Mouse (Mus musculus) intestine, embryonic 16.5 days (tissue): ENCODE measurements around the gene Xxylt1. TPM values are rescaled to one million over a fixed set of nuclear protein-coding genes. Genes with fewer than 3 reads are reported as not detected.
"Not testable (repeated sequence)": the region's sequence is repeated elsewhere in the genome, so short reads cannot be mapped to it uniquely, and the experiment has no call there.

Experiments used
- ATAC-seq: fragments of 200-750 bp; cut with Nextera tagmentation; 2 replicates; pipeline ENCODE4 v1.8.0; 2017; ENCODE audit warnings: moderate TSS enrichment, moderate library complexity
- H3K27ac ChIP-seq: fragments of 300-500 bp; sonication (generic); 2 replicates; pipeline ENCODE4 v1.5.1; 2014; ENCODE audit warnings: mild to moderate bottlenecking, low read length
- H3K27me3 ChIP-seq: fragments of 300-500 bp; sonication (generic); replicated peaks from 2 replicates; pipeline ENCODE4 v1.6.1; 2014; ENCODE audit warnings: low read length, control low read depth, mixed read lengths; ENCODE audit not compliant: control insufficient read depth, insufficient read depth
- H3K36me3 ChIP-seq: fragments of 300-500 bp; sonication (generic); 2 replicates; pipeline ENCODE4 v1.6.1; 2014; ENCODE audit warnings: low read length, control low read depth; ENCODE audit not compliant: control insufficient read depth, insufficient read depth
- H3K4me1 ChIP-seq: fragments of 300-500 bp; sonication (generic); 2 replicates; pipeline ENCODE4 v1.6.1; 2014; ENCODE audit warnings: low read length, control low read depth, mixed read lengths; ENCODE audit not compliant: control insufficient read depth, insufficient read depth
- H3K4me2 ChIP-seq: fragments of 300-500 bp; sonication (generic); 2 replicates; pipeline ENCODE4 v1.6.1; 2014; ENCODE audit warnings: low read depth, low read length, control low read depth
- H3K4me3 ChIP-seq: fragments of 300-500 bp; sonication (generic); 2 replicates; pipeline ENCODE4 v1.5.1; 2014; ENCODE audit warnings: mild to moderate bottlenecking, low read length
- H3K9ac ChIP-seq: fragments of 300-500 bp; sonication (generic); 2 replicates; pipeline ENCODE4 v1.6.1; 2014; ENCODE audit warnings: low read depth, low read length
- H3K9me3 ChIP-seq: fragments of 300-500 bp; sonication (generic); 2 replicates; pipeline ENCODE4 v1.6.1; 2016; ENCODE audit warnings: low read length, control low read depth; ENCODE audit not compliant: control insufficient read depth
- WGBS: fragments of 180-500 bp; shearing (Covaris S2); extraction: QIAGEN DNeasy Blood & Tissue Kit; methylation state at CpG from one replicate; pipeline ENCODE4 v1.1.7; 2014; 5-methylcytosine and 5-hydroxymethylcytosine counted together
- polyA plus RNA-seq: library from polyadenylated mRNA; unstranded; fragments of >200 nt; fragmentation: Nextera tagmentation; extraction: Ambion mirVana; gene quantifications from 2 replicates; pipeline ENCODE4 v1.2.1, GENCODE M21; 2015

The Xxylt1 gene
- polyA plus RNA-seq, 1 experiment from 2014 or later, result 4.9 TPM

DNA sequence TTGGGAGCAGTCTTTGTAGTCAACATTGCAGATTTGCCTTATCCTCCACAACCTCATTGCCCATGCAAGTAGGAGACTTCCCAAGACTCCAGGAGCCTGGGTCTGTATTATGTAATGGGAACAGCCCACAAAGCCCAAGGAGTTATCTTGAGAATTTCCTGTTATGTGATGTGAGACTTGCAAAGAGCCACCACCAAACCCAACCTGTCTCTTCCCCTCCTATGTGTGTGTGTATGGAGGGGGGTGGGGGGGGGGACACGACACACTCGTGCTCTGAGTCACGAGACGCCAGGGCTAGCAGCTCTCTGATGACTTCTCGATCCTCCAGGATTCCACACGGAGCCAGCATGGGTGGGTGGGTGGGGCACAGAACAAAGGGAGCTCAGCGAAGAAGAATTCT lies 75.5 kb downstream of the Xxylt1 start:
- Histone ChIP-seq H3K27me3 (no peaks in the 10 kb centered on the region), H3K4me3 (no peak overlapping the region), H3K9me3 (no peaks in the 10 kb centered on the region), H3K4me1 (peaks cover 29% of the 10 kb centered on the region), H3K36me3 (no peaks in the 10 kb centered on the region), H3K27ac (no peak overlapping the region), H3K9ac (no peak overlapping the region), H3K4me2 (no peak overlapping the region)
- 61% methylated on average over 7 of the region's 7 CpGs for WGBS
- ATAC-seq, result no peak

- H3K9ac ChIP-seq, result peak overlapping the region; percentile 3; the same call in 1 of the 2 replicates
- no peaks in the 10 kb centered on the region for H3K9me3 ChIP-seq
- H3K27ac ChIP-seq, result peak overlapping the region; percentile 71
- H3K4me1 ChIP-seq, result peaks cover 29% of the 10 kb centered on the region
- ATAC-seq, result no peak; the same call in 1 of the 2 replicates
- peak overlapping the region; percentile 37 for H3K4me2 ChIP-seq
- no peaks in the 10 kb centered on the region for H3K27me3 ChIP-seq
- WGBS, result 34% methylated on average over 2 of the region's 2 CpGs
- H3K36me3 ChIP-seq, result no peaks in the 10 kb centered on the region
- no peak overlapping the region for H3K4me3 ChIP-seq
These were observed 76.9 kb downstream of the Xxylt1 start for GRCm38 (mm10) chr16:31004321-31004682.

GRCm38 (mm10) chr16:31003592-31004320 lies 77.5 kb downstream of the Xxylt1 start:
- not testable (repeated sequence) for H3K27me3 ChIP-seq, H3K36me3 ChIP-seq, H3K4me3 ChIP-seq, H3K9me3 ChIP-seq
- Histone ChIP-seq H3K9ac (peak overlapping the region; percentile 3; the same call in 1 of the 2 replicates), H3K27ac (peak overlapping the region; percentile 71), H3K4me2 (peak overlapping the region; percentile 37), H3K4me1 (peaks cover 29% of the 10 kb centered on the region)
- ATAC-seq, result peak; percentile 74
- WGBS, result 8% methylated on average over 10 of the region's 10 CpGs

- Histone ChIP-seq H3K36me3 (no peaks in the 10 kb centered on the region), H3K4me1 (peaks cover 26% of the 10 kb centered on the region), H3K27me3 (no peaks in the 10 kb centered on the region), H3K9me3 (no peaks in the 10 kb centered on the region), H3K4me2 (no peak overlapping the region), H3K9ac (peak overlapping the region; percentile 14; the same call in 1 of the 2 replicates), H3K4me3 (no peak overlapping the region), H3K27ac (peak overlapping the region; percentile 7; the same call in 1 of the 2 replicates)
- WGBS, result 55% methylated on average over 6 of the region's 6 CpGs
- ATAC-seq, result no peak
These were observed 78.3 kb downstream of the Xxylt1 start for GRCm38 (mm10) chr16:31002926-31003325.

DNA sequence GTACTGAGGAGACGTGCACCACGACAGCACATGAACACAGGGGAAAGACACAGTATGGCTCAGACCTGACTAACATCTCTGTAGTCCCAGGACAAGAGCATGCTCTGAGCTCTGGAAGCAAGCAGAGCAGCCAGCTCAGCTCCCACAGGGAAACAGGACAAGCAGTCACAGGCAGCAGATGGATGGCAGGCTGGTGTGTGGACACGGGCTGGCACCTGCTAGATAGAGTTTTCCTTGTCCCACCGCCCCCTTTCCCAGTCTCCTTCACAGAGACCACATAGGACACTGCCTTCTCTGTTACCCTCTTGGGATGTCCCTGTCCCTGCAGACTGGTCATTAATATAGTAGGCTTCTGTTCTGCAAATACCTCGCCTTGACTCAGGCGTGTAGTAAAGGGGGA lies 79.1 kb downstream of the Xxylt1 start:
- WGBS, result 78% methylated on average over 6 of the region's 6 CpGs
- H3K27ac ChIP-seq, result no peak overlapping the region
- no peak for ATAC-seq
- H3K4me1 ChIP-seq, result peaks cover 20% of the 10 kb centered on the region
- H3K27me3 ChIP-seq, result no peaks in the 10 kb centered on the region
- no peak overlapping the region for H3K9ac ChIP-seq
- H3K4me3 ChIP-seq, result no peak overlapping the region
- no peak overlapping the region for H3K4me2 ChIP-seq
- H3K9me3 ChIP-seq, result no peaks in the 10 kb centered on the region
- H3K36me3 ChIP-seq, result no peaks in the 10 kb centered on the region

DNA sequence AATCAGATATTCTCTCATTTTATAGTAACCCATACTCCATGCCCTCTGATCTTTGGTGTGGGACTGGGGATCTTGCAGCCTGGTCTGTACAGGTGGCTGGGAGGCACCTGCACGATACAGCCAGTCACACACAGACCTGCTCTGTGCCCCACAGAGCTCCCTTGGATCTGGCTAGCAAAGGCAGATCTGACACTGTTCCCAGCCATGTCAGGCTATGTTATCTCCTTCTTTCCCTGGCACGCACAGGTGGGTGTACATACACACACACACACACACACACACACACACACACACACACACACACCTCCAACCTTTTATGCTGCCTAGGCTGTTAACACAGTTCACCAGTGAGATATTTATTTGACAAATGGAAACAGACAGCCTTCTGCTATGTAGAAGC lies 82.5 kb downstream of the Xxylt1 start:
- Histone ChIP-seq H3K27ac (no peak overlapping the region), H3K9me3 (no peaks in the 10 kb centered on the region), H3K4me2 (no peak overlapping the region), H3K4me1 (peaks cover 11% of the 10 kb centered on the region), H3K36me3 (no peaks in the 10 kb centered on the region), H3K27me3 (no peaks in the 10 kb centered on the region), H3K9ac (no peak overlapping the region), H3K4me3 (no peak overlapping the region)
- WGBS, result 81% methylated on average over 2 of the region's 2 CpGs
- ATAC-seq, result no peak

DNA sequence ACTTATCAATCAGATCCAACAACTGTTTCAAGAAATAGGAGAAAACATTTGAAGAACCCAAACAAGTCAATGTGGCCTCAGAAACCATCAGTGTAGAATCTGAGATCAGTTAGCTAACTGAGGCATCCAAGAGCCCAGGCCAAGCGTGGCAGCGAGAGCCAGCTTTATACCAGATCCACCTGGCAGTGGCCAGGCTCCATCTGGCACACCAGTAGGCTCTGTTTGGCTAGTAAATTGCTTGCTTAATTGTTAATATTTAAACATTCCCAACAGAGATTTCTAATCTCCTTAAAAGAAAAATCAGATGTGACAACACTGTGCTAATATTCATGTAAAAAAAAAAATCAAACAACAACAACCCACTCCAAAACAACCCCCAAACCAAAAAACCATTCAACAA lies 83.2 kb downstream of the Xxylt1 start:
- H3K9ac ChIP-seq, result no peak overlapping the region
- no peaks in the 10 kb centered on the region for H3K36me3 ChIP-seq
- 81% methylated on average over 2 of the region's 2 CpGs for WGBS
- no peaks in the 10 kb centered on the region for H3K27me3 ChIP-seq
- peaks cover 5% of the 10 kb centered on the region for H3K4me1 ChIP-seq
- no peak overlapping the region for H3K4me2 ChIP-seq
- ATAC-seq, result no peak
- H3K9me3 ChIP-seq, result no peaks in the 10 kb centered on the region
- H3K4me3 ChIP-seq, result no peak overlapping the region
- H3K27ac ChIP-seq, result no peak overlapping the region

- Histone ChIP-seq H3K4me1 (0 out of 2 replicates have a peak, but pooled peaks cover 2% of the 10 kb centered on the region), H3K27me3 (no peaks in the 10 kb centered on the region), H3K9me3 (no peaks in the 10 kb centered on the region), H3K27ac (no peak overlapping the region), H3K36me3 (no peaks in the 10 kb centered on the region), H3K4me2 (no peak overlapping the region), H3K4me3 (no peak overlapping the region), H3K9ac (no peak overlapping the region)
- WGBS, result 79% methylated on average over 5 of the region's 5 CpGs
- no peak for ATAC-seq
These were observed 85.8 kb downstream of the Xxylt1 start for GRCm38 (mm10) chr16:30995446-30995845.

DNA sequence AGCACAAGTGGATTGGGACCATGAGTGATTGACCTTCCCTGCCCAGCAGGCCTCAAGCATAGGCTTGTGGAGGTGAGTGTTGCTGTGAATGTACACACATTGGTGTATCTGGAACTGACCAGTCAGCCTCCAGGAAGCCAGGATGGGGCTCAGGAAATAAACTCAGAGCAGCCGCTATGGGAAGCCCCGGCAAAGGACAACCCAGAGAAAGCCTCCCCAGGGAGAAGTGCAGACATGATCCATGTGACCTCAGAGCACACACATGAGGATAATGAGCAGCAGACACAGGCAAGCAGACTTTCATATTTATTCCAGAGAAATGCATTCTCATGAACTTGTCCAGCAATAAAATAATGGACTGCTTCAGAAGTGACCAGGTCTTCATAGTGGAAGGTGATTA lies 86.4 kb downstream of the Xxylt1 start:
- Histone ChIP-seq H3K27me3 (no peaks in the 10 kb centered on the region), H3K4me2 (no peak overlapping the region), H3K36me3 (no peaks in the 10 kb centered on the region), H3K9me3 (no peaks in the 10 kb centered on the region), H3K4me3 (no peak overlapping the region), H3K27ac (no peak overlapping the region), H3K4me1 (0 out of 2 replicates have a peak, but pooled peaks cover 2% of the 10 kb centered on the region), H3K9ac (no peak overlapping the region)
- WGBS, result 63% methylated on average over 2 of the region's 2 CpGs
- no peak for ATAC-seq

DNA sequence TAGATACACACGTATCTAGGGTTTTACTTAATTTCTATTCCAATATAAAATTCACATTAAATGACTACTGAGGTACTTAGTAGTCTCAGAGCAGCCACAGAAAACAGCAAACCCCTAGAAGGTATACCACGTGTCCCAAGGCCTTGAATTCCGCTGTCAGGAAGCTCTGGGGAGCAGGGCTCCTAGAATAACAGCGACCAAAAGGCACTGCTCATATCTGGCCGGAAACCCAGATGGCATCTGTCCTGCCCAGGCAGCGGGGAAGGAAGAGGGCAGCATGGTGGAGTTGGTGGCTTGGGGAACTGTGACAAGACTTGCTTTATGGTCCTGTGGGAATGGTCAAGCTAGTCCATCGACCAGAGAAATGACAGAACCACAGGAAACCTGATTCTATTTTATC lies 86.9 kb downstream of the Xxylt1 start:
- WGBS, result 74% methylated on average over 7 of the region's 7 CpGs
- Histone ChIP-seq H3K27ac (no peak overlapping the region), H3K9me3 (no peaks in the 10 kb centered on the region), H3K9ac (no peak overlapping the region), H3K36me3 (no peaks in the 10 kb centered on the region), H3K4me2 (no peak overlapping the region), H3K4me3 (no peak overlapping the region), H3K4me1 (0 out of 2 replicates have a peak, but pooled peaks cover 2% of the 10 kb centered on the region), H3K27me3 (no peaks in the 10 kb centered on the region)
- no peak for ATAC-seq
